Mouse (Mus musculus) gastrocnemius, postnatal 36 days (tissue): ENCODE measurements around the gene Slc30a6. TPM values are rescaled to one million over a fixed set of nuclear protein-coding genes. Genes with fewer than 3 reads are reported as not detected.
"Not testable (repeated sequence)": the region's sequence is repeated elsewhere in the genome, so short reads cannot be mapped to it uniquely, and the experiment has no call there.

Source experiments
- DNase-seq, 2 experiments: peaks; one replicate each; pipeline ENCODE4 v3.0.0; 2022
- intact Hi-C: fragments of 180-260 bp; cut with DNase I; formaldehyde crosslinking; loops from one replicate; pipeline ENCODE4 v1.15.1; 2025
- total RNA-seq, 2 experiments: library from RNA; stranded (reverse); gene quantifications; 2 replicates each; pipeline ENCODE4 v1.2.3; 2021

Slc30a6 gene
- total RNA-seq, 2 experiments from 2014 or later = 4.3 to 7.0 TPM

DNA sequence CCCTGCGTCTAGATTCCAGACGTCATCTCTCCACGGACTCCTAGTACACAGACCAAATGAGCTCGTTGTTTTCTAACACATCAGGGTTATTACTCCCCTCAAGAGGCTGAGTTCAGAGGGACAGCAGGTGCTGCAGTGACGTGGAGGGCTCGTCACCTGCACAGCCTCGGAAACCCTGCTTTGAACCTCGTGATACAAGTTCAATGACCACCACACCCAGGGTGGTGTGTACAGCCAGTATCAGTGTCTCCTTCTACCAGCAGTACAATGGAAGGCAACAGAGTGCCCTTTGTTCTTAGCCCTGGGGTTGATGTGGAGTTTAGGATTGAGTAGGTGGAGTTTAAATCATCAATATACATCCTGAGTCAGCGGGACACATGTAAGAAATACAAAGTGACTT lies 42.4 kb downstream of the Slc30a6 start:
- intact Hi-C loops = no loop called here
- no peak for DNase-seq

DNA sequence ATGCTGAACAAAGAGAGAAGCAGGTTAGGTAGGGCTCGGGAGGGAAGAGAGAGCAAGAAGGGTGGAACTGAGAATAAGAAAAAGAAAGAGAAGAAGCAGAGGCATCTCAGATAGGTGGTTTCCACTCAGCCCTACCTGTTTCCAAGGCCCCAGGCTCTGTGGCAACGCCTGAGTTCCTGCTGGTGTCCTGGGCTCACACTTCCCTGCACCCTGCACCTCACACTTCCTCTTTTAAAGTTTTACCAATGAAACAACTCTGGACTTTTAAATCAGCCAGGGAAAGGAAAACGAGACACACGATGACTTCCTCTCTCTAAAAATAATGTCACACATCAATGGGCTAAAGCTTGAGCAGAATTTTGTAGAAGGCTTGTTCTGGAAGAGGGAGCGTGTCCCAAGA lies 45.1 kb downstream of the Slc30a6 start:
- intact Hi-C loops = no loop called here
- no peak for DNase-seq

DNA sequence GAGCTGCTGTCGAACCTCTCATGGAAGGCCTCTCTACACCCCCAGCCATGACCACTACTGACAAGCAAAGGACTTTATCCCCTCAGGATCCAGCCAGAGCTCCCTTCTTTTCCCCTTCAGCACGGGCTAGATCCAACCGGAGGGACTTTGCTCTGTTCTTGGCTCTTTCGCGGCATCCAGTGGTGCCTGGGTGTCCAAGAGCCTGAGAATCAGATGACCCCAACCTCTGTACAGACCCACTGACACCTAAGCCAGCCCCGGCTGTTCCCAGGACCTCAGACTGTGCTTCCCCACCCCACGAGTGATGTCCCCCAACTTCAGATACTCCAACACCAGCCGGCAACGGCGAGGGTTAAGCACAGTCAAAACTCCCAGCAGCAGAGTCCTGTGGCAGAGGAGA lies 54.4 kb downstream of the Slc30a6 start:
- no peak for DNase-seq
- intact Hi-C loops = no loop called here

DNA sequence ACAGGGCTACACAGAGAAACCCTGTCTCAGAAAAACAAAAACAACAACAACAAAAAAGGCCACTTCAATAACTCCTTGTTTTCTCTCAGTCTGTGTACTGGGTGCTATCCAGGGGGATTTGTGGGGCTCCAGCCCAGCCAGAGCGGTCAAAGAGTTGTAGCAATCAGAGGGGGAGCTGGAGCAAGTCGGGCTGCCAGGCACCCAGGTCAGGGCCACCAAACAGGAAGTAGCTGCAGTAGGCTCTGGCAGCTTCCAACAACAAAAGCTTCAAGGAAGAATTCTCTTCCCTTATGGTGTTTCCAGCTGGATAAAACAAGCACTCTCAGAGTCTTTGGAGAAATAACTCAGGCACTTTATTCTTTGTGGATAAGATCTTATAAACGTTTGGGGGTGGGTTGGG lies 58.5 kb downstream of the Slc30a6 start:
- intact Hi-C loops = no loop called here
- DNase-seq = no peak

DNA sequence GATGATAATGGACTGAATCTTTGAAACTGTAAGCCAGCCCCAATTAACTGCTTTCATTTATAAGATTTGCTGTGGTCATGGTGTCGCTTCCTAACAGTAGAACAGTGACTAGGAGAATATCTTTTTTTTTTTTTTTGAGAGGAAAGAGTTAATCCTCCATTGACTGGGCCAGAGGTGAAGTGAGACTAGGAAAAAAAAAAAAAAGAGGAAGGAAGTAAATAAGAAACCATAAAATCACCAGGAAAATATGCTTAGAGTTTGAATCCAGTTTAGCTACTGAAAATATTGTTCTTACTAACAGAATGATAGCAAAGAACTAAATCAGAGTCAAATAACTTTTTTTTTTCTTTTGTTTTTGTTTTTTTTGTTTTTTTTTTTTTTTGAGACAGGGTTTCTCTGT lies 59.3 kb downstream of the Slc30a6 start:
- no peak for DNase-seq
- intact Hi-C loops = no loop called here

DNA sequence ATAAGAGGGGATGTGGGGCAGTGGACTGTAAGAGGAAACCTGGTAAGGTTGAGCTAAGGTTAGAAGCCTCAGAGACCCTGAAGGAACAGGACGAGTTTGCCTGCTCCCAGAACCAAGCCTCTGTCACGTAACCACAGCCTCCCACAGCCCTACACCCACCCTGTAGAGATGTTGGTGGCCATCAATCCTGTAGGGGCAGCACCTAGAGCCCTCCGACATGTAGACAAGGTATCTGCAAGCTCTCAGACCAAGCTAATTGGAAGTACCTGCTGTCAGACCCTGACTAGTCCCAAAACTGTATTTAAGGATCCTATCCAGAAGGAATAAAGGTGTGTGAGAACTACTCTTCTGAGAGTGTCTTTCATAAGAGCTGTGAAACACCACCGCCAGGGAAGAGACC lies 60.0 kb downstream of the Slc30a6 start:
- intact Hi-C loops = no loop called here
- DNase-seq = no peak

DNA sequence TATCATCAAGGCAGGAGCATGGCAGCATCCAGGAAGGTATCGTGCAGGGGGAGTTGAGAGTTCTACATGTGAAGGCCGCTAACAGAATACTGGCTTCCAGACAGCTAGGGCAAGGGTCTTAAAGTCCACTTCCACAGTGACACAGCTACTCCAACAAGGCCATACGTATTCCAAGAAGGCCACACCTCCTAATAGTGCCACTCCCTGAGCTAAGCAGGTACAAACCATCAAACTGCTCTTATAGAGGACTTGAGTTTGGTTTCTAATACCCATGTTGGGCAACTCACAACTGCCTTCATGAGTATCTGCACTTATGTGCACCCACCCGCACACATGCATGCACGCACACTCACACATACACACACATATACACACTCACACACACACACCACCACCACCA lies 61.4 kb downstream of the Slc30a6 start:
- DNase-seq = no peak
- intact Hi-C loops = no loop called here

DNA sequence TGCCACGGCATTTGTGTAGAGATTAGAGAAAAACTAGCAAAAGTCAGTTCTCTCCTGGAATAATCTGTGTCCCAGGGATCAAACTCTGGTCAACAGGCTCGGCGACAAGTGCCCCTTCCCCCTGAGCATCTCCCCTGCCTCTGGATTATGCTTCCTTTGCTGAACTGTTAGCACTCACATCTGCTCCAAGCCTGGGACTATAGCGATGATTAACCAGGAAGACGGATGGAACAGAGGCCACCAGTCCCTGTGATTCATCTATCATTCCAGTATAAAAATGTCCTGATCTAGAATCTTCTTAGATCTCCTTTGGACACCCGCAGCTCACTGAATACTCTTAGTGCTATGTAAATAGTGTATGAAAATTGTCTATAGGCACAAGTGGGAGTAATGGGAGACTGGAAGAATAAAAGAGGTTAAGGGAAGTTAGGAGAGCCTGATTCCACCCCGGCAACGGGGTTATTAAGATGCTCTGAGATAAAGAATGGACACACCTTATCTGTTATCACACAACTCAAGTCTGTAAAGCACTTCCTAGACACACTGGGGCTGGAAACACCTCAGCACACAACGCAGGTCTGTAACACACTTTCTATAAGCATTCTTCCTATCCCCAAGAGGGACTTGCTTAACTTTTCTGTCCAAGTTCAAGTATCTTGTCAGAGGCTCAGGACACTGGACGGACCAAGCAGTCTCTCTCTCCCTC lies 62.7 kb downstream of the Slc30a6 start:
- no peak for DNase-seq
- intact Hi-C loops = no loop called here

DNA sequence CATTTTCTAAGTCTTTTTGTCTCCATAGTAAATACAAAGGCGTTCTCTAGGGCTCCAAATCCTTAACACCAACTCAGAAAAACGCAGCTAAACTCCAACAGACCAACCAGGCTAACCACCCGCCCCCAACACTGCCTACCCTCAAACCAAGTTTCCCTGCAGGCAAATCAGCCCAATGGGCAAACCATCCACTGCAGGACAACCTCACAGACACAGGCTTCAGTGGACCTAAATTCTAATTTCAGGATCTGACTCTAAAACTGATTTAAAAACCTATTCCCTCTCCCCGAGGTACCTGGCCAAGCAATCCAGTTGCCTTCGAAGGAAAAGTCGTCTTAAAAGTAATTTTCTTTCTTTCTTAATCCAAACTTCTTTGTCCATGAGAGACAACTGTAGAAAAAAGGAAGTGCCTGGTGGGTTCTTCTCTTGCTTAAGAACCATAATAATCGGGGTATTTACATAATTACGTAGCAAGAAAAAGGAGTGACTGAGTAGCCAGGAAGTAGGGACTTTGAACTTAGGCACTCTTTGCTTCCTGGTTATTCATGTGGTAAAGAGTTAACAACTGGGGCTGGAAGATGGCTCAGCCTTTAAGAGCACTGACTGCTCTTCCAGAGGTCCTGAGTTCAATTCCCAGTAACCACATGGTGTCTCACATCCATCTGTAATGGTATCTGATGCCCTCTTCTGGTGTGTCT lies 63.5 kb downstream of the Slc30a6 start, which contains the start of gene Nlrc4:
Gene Nlrc4 (minus strand): TSS at position 432 of the 698 bp plus-strand sequence.
- DNase-seq = no peak
- intact Hi-C loops = no loop called here

DNA sequence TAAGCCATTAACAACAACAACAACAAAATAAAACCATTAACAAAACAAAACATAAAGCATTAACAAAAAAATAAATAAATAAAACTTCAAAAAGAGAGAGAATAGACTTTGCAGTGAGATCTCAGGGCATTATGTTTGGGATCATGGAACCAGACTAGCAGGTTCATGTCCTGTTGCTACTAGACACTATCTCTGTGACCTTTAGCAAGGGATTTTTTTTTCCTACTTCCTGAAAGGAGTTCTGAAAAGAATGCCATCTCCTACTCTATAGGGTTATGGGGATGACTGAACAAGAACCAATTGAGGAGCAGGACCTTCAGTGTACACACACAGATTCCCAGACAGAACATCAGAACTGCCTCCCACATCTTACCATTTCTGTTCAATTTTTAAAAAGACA lies 68.1 kb downstream of the Slc30a6 start:
- intact Hi-C loops = no loop called here
- DNase-seq = no peak

DNA sequence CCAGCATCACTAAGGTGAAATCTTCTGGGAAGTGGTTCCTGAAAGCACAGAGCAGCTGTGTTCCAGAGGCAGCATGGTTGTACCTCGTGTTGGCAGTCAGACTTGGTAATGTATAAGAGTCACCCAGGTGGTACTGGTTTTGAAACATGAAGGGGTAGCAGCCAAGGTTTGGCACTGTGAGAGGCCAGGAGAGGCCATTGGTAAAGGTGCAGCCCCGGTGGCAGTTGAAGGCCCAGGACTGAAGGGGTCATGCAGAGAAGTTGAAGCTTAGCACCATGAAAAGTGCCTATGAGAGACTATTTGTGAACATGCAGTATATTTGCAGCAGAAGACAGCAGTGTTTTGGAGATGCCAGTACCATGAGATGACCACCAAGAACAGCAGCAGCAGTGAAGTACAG lies 72.6 kb downstream of the Slc30a6 start:
- intact Hi-C loops, DNase-seq: not testable (repeated sequence)

DNA sequence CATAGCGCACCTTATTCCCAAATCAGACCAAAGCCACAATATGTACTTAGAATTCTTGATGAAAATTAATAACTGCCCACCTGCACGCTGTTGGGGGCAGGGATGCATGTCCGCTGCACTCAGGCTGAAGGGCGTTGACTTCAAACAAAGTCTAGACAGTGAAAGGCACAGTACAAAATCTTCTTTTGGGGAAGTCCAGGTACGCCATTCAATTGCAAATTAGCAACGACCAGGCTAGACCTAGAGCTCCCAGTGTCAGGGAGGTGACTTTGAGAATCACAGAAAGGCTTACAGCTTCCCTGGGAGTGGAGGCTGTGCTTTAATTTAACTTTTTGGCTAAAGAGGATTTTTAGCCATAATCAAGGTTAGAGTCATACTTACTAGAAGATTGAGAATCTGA lies 74.7 kb downstream of the Slc30a6 start:
- intact Hi-C loops, DNase-seq: not testable (repeated sequence)

Other genes with a start within 250 kb of the Slc30a6 start
- gene Memo1, start 100.1 kb upstream of the Slc30a6 start, total RNA-seq = 10 to 100 TPM; 53.7 to 54.6 TPM
- 10 to 100 TPM; 44.7 to 47.3 TPM for gene Dpy30, start 71.7 kb upstream of the Slc30a6 start, total RNA-seq
- gene Spast, start 56.6 kb upstream of the Slc30a6 start, total RNA-seq = 10 to 100 TPM; 41.3 to 44.0 TPM
- under 1 TPM; 0.08 to 0.25 TPM for gene Nlrc4, start 63.5 kb downstream of the Slc30a6 start, total RNA-seq
- 10 to 100 TPM; 19.5 to 25.6 TPM for gene Yipf4, start 93.9 kb downstream of the Slc30a6 start, total RNA-seq
- 10 to 100 TPM; 50.1 to 60.1 TPM for gene Birc6, start 132.7 kb downstream of the Slc30a6 start, total RNA-seq